Mouse (Mus musculus): ENCODE measurements at regions not wholly inside any gene's neighbourhood (a gene's known extent, or its start where the extent isn't known, plus 50 kb on each side); places are given as distances from the start of the nearest gene placed in this dataset.

DNA sequence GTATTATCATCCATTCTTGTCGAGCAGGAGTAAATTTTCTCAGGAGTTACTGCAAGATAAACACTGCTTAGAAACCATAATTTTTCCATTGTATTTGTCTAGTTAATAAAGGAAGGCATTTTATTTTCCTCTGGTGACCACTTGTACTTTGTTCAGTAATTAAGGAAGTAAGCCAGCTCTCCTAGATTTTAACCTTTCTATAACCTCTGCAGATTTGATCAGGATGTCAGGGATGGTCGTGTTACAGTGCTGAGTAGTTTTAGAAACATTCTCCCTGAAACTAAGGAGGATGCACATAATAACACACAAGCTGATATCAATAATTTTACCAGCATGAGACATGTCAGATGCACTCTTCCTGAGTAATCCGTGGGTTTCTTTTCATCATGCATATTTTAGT lies 166.7 kb upstream of the Lcorl start:
- TF ChIP-seq POLR2A (IDR thresholded peaks at IDR 0.05; ENCODE audit: borderline replicate concordance, extremely low read depth, low read depth, low read length) (no peak), CTCF (IDR thresholded peaks at IDR 0.05; ENCODE audit: insufficient read depth, low read length) (no peak)
